Mouse (Mus musculus): ENCODE data around the gene Nceh1. TPM values are rescaled to one million over a fixed set of nuclear protein-coding genes. Genes with fewer than 3 reads are reported as not detected.

Gene Nceh1
- polyA plus RNA-seq, 1 experiment from 2014 or later: 6.7 TPM

DNA sequence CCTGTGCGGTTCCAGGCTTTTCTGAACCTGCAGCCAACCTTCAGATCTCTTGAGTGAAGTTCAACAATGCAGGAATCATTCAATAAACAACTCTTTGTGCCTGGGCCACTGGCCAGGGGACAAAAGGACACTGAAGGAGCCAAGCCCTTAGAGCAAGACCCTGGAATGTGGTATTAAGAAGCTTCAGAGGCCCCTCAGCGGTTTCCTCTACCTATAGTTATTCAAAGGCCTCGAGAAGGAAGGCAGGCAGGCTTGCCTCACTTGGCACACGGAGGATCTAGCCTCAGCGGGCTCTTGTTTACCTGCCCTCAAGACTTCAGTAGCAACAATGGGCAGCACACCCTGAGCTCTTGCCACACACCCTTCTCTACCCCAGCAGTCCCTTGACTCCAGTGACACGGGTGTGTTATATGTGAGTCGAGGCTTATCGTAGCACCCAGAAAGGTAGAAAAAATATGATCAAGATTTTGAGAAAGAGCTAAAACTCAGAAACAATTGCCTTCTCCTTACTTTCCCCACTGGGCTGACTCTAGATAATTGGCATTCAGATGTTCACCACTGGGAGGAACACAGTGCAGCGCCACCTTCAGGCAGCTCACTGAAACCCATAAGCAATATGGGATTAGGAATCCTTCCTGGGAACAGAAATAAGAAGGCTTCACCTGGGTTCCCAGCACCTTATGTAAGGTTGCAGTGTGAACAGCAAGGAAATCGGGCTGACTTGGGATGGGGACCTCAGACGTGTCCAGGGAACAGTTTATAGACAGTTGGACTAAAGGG lies 46.0 kb downstream of the Nceh1 start:
- no peaks in the 10 kb centered on the region for H3K9me3 ChIP-seq (ENCODE audit: control insufficient read depth, low read depth, low read length)
- no peak for ATAC-seq (ENCODE audit: insufficient number of reproducible peaks, insufficient read depth, low FRiP score, low read depth)
- H3K4me1 ChIP-seq (ENCODE audit: control insufficient read depth, insufficient read depth, low read length): no peaks in the 10 kb centered on the region
- no peak overlapping the region for H3K27ac ChIP-seq (ENCODE audit: low read length)
- WGBS: 74% methylated on average over 11 of the region's 11 CpGs
- H3K4me3 ChIP-seq (ENCODE audit: low read depth, low read length): no peak overlapping the region
- no peak overlapping the region for H3K9ac ChIP-seq (replicated peaks; ENCODE audit: low read depth, low read length)
- no peaks in the 10 kb centered on the region for H3K27me3 ChIP-seq (ENCODE audit: control insufficient read depth, insufficient read depth, low read length)
- H3K4me2 ChIP-seq (replicated peaks; ENCODE audit: low read depth, low read length): no peak overlapping the region
- no peaks in the 10 kb centered on the region for H3K36me3 ChIP-seq (ENCODE audit: control insufficient read depth, insufficient read depth, low read length)

- whole genome bisulfite sequencing: 71% methylated on average over 4 of the region's 4 CpGs
- no peaks in the 10 kb centered on the region for H3K9me3 ChIP-seq (ENCODE audit: control insufficient read depth, low read depth, low read length)
- no peak for ATAC-seq (ENCODE audit: insufficient number of reproducible peaks, insufficient read depth, low FRiP score, low read depth)
Observed at GRCm38 (mm10) chr3:27233361-27233760, 50.6 kb downstream of the Nceh1 start.

DNA sequence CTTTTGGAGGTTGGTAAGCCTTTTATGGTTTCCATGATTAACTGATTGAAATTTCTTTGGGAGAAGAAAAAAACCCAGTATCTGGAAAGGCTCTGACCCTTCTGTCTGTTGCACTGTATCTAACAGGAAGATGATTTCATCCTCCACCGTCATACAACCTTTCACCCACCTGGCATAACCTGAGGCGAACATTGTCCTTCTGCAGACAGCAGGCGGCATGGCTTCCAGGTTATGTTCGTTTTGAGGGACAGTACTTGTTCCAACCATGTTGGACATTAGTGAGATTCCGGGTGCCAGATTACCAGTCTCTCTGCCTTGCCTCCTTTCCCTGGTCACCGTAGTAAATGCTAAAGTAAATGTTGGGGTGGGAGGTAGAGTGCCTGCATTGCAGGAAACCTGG lies 51.1 kb downstream of the Nceh1 start:
- WGBS: 82% methylated on average over 6 of the region's 6 CpGs
- ATAC-seq (ENCODE audit: insufficient number of reproducible peaks, insufficient read depth, low FRiP score, low read depth): no peak

More at GRCm38 (mm10) chr3:27233361-27233760, 50.6 kb downstream of the Nceh1 start:
- Histone ChIP-seq H3K27me3 (ENCODE audit: control insufficient read depth, insufficient read depth, low read length) (no peaks in the 10 kb centered on the region), H3K4me2 (replicated peaks; ENCODE audit: low read depth, low read length) (no peak overlapping the region), H3K27ac (ENCODE audit: low read length) (no peak overlapping the region), H3K9ac (replicated peaks; ENCODE audit: low read depth, low read length) (no peak overlapping the region), H3K4me1 (ENCODE audit: control insufficient read depth, insufficient read depth, low read length) (no peaks in the 10 kb centered on the region), H3K36me3 (ENCODE audit: control insufficient read depth, insufficient read depth, low read length) (no peaks in the 10 kb centered on the region), H3K4me3 (ENCODE audit: low read depth, low read length) (no peak overlapping the region)

GRCm38 (mm10) chr3:27234976-27235375 lies 52.2 kb downstream of the Nceh1 start:
- no peak for ATAC-seq (ENCODE audit: insufficient number of reproducible peaks, insufficient read depth, low FRiP score, low read depth)
- H3K9me3 ChIP-seq (ENCODE audit: control insufficient read depth, low read depth, low read length): no peaks in the 10 kb centered on the region
- no peaks in the 10 kb centered on the region for H3K27me3 ChIP-seq (ENCODE audit: control insufficient read depth, insufficient read depth, low read length)
- H3K4me1 ChIP-seq (ENCODE audit: control insufficient read depth, insufficient read depth, low read length): no peaks in the 10 kb centered on the region
- no peak overlapping the region for H3K27ac ChIP-seq (ENCODE audit: low read length)
- 64% methylated on average over 1 of the region's 1 CpGs for WGBS
- H3K4me2 ChIP-seq (replicated peaks; ENCODE audit: low read depth, low read length): no peak overlapping the region
- no peaks in the 10 kb centered on the region for H3K36me3 ChIP-seq (ENCODE audit: control insufficient read depth, insufficient read depth, low read length)
- H3K9ac ChIP-seq (replicated peaks; ENCODE audit: low read depth, low read length): no peak overlapping the region
- no peak overlapping the region for H3K4me3 ChIP-seq (ENCODE audit: low read depth, low read length)

More for the DNA sequence above, 51.1 kb downstream of the Nceh1 start:
- Histone ChIP-seq H3K4me3 (ENCODE audit: low read depth, low read length) (no peak overlapping the region), H3K4me1 (ENCODE audit: control insufficient read depth, insufficient read depth, low read length) (no peaks in the 10 kb centered on the region), H3K9me3 (ENCODE audit: control insufficient read depth, low read depth, low read length) (no peaks in the 10 kb centered on the region), H3K27ac (ENCODE audit: low read length) (no peak overlapping the region), H3K4me2 (replicated peaks; ENCODE audit: low read depth, low read length) (no peak overlapping the region), H3K27me3 (ENCODE audit: control insufficient read depth, insufficient read depth, low read length) (no peaks in the 10 kb centered on the region), H3K36me3 (ENCODE audit: control insufficient read depth, insufficient read depth, low read length) (no peaks in the 10 kb centered on the region), H3K9ac (replicated peaks; ENCODE audit: low read depth, low read length) (no peak overlapping the region)

DNA sequence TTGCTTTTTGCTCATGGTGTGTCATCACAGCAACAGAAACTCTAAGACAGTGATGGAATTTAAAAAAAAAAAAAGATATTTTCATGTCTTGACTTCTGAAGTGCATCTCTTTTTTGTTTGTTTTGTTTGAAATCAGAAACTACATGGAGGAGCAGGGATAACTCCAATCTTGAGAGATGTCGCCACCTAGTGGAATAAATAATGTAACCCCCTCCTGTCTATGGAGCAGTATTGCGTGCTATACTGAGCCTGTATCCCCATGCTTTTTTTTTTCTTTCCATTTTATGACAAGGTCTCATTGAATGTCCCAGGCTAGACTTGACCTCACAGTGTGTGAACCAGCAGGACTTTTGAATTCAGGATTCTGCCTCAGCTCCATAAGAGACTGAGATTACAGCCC lies 54.5 kb downstream of the Nceh1 start:
- no peak for ATAC-seq (ENCODE audit: insufficient number of reproducible peaks, insufficient read depth, low FRiP score, low read depth)
- H3K36me3 ChIP-seq (ENCODE audit: control insufficient read depth, insufficient read depth, low read length): no peaks in the 10 kb centered on the region
- no peak overlapping the region for H3K4me2 ChIP-seq (replicated peaks; ENCODE audit: low read depth, low read length)
- H3K4me1 ChIP-seq (ENCODE audit: control insufficient read depth, insufficient read depth, low read length): no peaks in the 10 kb centered on the region
- whole genome bisulfite sequencing: 15% methylated on average over 2 of the region's 2 CpGs
- no peaks in the 10 kb centered on the region for H3K9me3 ChIP-seq (ENCODE audit: control insufficient read depth, low read depth, low read length)
- no peak overlapping the region for H3K9ac ChIP-seq (replicated peaks; ENCODE audit: low read depth, low read length)
- no peaks in the 10 kb centered on the region for H3K27me3 ChIP-seq (ENCODE audit: control insufficient read depth, insufficient read depth, low read length)
- no peak overlapping the region for H3K27ac ChIP-seq (ENCODE audit: low read length)
- H3K4me3 ChIP-seq (ENCODE audit: low read depth, low read length): no peak overlapping the region

- ATAC-seq (ENCODE audit: insufficient number of reproducible peaks, insufficient read depth, low FRiP score, low read depth): no peak
- H3K36me3 ChIP-seq (ENCODE audit: control insufficient read depth, insufficient read depth, low read length): no peaks in the 10 kb centered on the region
- no peak overlapping the region for H3K27ac ChIP-seq (ENCODE audit: low read length)
- no peaks in the 10 kb centered on the region for H3K9me3 ChIP-seq (ENCODE audit: control insufficient read depth, low read depth, low read length)
- no peaks in the 10 kb centered on the region for H3K27me3 ChIP-seq (ENCODE audit: control insufficient read depth, insufficient read depth, low read length)
- H3K4me2 ChIP-seq (replicated peaks; ENCODE audit: low read depth, low read length): no peak overlapping the region
- no peaks in the 10 kb centered on the region for H3K4me1 ChIP-seq (ENCODE audit: control insufficient read depth, insufficient read depth, low read length)
- WGBS: 77% methylated on average over 5 of the region's 5 CpGs
- no peak overlapping the region for H3K4me3 ChIP-seq (ENCODE audit: low read depth, low read length)
- H3K9ac ChIP-seq (replicated peaks; ENCODE audit: low read depth, low read length): no peak overlapping the region
Observed at GRCm38 (mm10) chr3:27238563-27238962, 55.8 kb downstream of the Nceh1 start.

DNA sequence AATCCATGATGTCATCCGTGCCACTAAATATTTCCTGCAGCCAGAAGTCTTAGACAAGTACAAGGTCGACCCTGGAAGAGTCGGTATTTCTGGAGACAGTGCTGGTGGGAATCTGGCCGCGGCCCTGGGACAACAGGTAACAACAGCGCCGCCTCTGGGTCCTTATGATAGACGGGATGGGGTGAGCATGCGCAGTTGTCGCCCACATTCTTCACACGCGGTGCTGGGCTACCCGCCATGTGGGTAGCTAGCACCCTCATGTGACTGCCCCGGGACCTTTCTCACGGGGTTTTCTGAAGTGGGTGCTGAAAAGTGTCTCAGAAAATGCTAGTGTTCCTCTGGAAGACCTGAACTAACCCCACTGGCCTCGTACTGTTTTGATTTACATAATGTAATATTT lies 56.8 kb downstream of the Nceh1 start:
- Histone ChIP-seq H3K27me3 (ENCODE audit: control insufficient read depth, insufficient read depth, low read length) (no peaks in the 10 kb centered on the region), H3K27ac (ENCODE audit: low read length) (no peak overlapping the region), H3K9ac (replicated peaks; ENCODE audit: low read depth, low read length) (no peak overlapping the region), H3K9me3 (ENCODE audit: control insufficient read depth, low read depth, low read length) (no peaks in the 10 kb centered on the region), H3K4me3 (ENCODE audit: low read depth, low read length) (no peak overlapping the region), H3K4me2 (replicated peaks; ENCODE audit: low read depth, low read length) (no peak overlapping the region), H3K4me1 (ENCODE audit: control insufficient read depth, insufficient read depth, low read length) (no peaks in the 10 kb centered on the region), H3K36me3 (ENCODE audit: control insufficient read depth, insufficient read depth, low read length) (no peaks in the 10 kb centered on the region)
- no peak for ATAC-seq (ENCODE audit: insufficient number of reproducible peaks, insufficient read depth, low FRiP score, low read depth)
- 90% methylated on average over 16 of the region's 16 CpGs for WGBS

DNA sequence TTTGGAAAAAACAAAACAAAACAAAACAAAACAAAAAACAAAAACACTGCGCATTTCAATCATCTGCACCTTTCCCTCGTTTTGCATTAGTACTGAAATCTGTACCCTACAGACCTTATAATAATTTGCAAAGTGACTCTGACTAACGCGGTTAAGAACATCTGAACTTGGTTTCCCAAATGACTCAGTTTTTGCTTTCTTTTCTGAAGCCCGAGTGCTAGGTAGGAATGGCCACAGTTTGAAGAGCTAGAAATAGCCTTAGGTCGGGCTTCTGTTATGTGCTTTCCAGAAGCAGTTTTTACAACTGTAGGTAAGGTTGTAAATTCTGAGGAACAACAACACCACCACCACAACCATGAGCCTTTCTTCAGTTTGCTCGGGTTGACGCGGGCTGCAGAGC lies 59.1 kb downstream of the Nceh1 start:
- Histone ChIP-seq H3K27me3 (ENCODE audit: control insufficient read depth, insufficient read depth, low read length) (no peaks in the 10 kb centered on the region), H3K9ac (replicated peaks; ENCODE audit: low read depth, low read length) (no peak overlapping the region), H3K4me2 (replicated peaks; ENCODE audit: low read depth, low read length) (no peak overlapping the region), H3K27ac (ENCODE audit: low read length) (no peak overlapping the region), H3K4me3 (ENCODE audit: low read depth, low read length) (no peak overlapping the region), H3K36me3 (ENCODE audit: control insufficient read depth, insufficient read depth, low read length) (no peaks in the 10 kb centered on the region), H3K9me3 (ENCODE audit: control insufficient read depth, low read depth, low read length) (no peaks in the 10 kb centered on the region), H3K4me1 (ENCODE audit: control insufficient read depth, insufficient read depth, low read length) (no peaks in the 10 kb centered on the region)
- no peak for ATAC-seq (ENCODE audit: insufficient number of reproducible peaks, insufficient read depth, low FRiP score, low read depth)
- WGBS: 92% methylated on average over 9 of the region's 9 CpGs

DNA sequence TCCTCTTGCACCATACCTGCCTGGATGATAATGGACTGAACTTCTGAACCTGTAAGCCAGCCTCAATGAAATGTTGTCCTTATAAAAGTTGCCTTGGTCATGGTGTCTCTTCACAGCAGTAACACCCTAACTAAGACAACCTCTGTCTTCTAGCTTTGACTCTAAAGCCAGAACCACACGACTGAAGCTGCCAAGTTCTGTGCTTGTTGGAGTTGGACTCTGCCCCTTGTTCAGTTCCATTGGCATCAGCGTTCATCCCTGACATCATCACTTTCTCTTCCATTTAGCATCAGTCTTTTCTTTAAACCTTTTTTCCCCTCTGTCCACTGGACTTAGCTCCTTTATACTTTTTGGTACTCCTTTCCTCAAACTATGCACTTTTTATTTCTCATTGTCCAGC lies 63.4 kb downstream of the Nceh1 start:
- H3K4me2 ChIP-seq (replicated peaks; ENCODE audit: low read depth, low read length): no peak overlapping the region
- no peaks in the 10 kb centered on the region for H3K4me1 ChIP-seq (ENCODE audit: control insufficient read depth, insufficient read depth, low read length)
- no peak for ATAC-seq (ENCODE audit: insufficient number of reproducible peaks, insufficient read depth, low FRiP score, low read depth)
- no peaks in the 10 kb centered on the region for H3K9me3 ChIP-seq (ENCODE audit: control insufficient read depth, low read depth, low read length)
- no peak overlapping the region for H3K4me3 ChIP-seq (ENCODE audit: low read depth, low read length)
- no peaks in the 10 kb centered on the region for H3K36me3 ChIP-seq (ENCODE audit: control insufficient read depth, insufficient read depth, low read length)
- H3K9ac ChIP-seq (replicated peaks; ENCODE audit: low read depth, low read length): no peak overlapping the region
- 86% methylated on average over 2 of the region's 2 CpGs for WGBS
- no peaks in the 10 kb centered on the region for H3K27me3 ChIP-seq (ENCODE audit: control insufficient read depth, insufficient read depth, low read length)
- H3K27ac ChIP-seq (ENCODE audit: low read length): no peak overlapping the region

Measured in stomach, embryonic 14.5 days (tissue).